Mouse (Mus musculus) liver, embryonic 15.5 days (tissue): Measurements from ENCODE around the gene Thoc5. TPM values are rescaled to one million over a fixed set of nuclear protein-coding genes. Genes with fewer than 3 reads are reported as not detected.

ENCODE experiments used
- ATAC-seq: fragments of 200-750 bp; cut with Nextera tagmentation; 2 replicates; pipeline ENCODE4 v1.8.0; 2017; ENCODE audit warnings: moderate number of reproducible peaks, mild to moderate bottlenecking, moderate library complexity; ENCODE audit not compliant: insufficient read depth
- H3K27ac ChIP-seq: fragments of 300-500 bp; sonication (generic); replicated peaks from 2 replicates; pipeline ENCODE4 v1.5.1; 2015; ENCODE audit warnings: mild to moderate bottlenecking, inconsistent platforms
- H3K27me3 ChIP-seq: fragments of 300-500 bp; sonication (generic); 2 replicates; pipeline ENCODE4 v1.6.1; 2015; ENCODE audit warnings: mild to moderate bottlenecking, inconsistent platforms
- H3K36me3 ChIP-seq: fragments of 300-500 bp; sonication (generic); replicated peaks from 2 replicates; pipeline ENCODE4 v1.6.1; 2015; ENCODE audit warnings: moderate library complexity, mild to moderate bottlenecking, inconsistent platforms
- H3K4me1 ChIP-seq: fragments of 300-500 bp; sonication (generic); replicated peaks from 2 replicates; pipeline ENCODE4 v1.6.1; 2015; ENCODE audit warnings: inconsistent platforms
- H3K4me2 ChIP-seq: fragments of 300-500 bp; sonication (generic); 2 replicates; pipeline ENCODE4 v1.6.1; 2015; ENCODE audit warnings: moderate library complexity, mild to moderate bottlenecking, inconsistent platforms
- H3K4me3 ChIP-seq: fragments of 300-500 bp; sonication (generic); replicated peaks from 2 replicates; pipeline ENCODE4 v1.5.1; 2015; ENCODE audit warnings: mild to moderate bottlenecking, inconsistent platforms
- H3K9ac ChIP-seq: fragments of 300-500 bp; sonication (generic); 2 replicates; pipeline ENCODE4 v1.6.1; 2015; ENCODE audit warnings: moderate library complexity, mild to moderate bottlenecking, inconsistent platforms
- H3K9me3 ChIP-seq: fragments of 300-500 bp; sonication (generic); replicated peaks from 2 replicates; pipeline ENCODE4 v1.6.1; 2016; ENCODE audit warnings: inconsistent platforms
- WGBS: fragments of 180-500 bp; shearing (Covaris S2); methylation state at CpG from one replicate; pipeline ENCODE4 v1.1.7; 2015; ENCODE audit warnings: mixed read lengths; ENCODE audit not compliant: insufficient replicate concordance; 5-methylcytosine and 5-hydroxymethylcytosine counted together
- polyA plus RNA-seq: library from polyadenylated mRNA; unstranded; fragments of >200 nt; fragmentation: Nextera tagmentation; extraction: Ambion mirVana; gene quantifications from 2 replicates; pipeline ENCODE4 v1.2.1, GENCODE M21; 2015

Gene Thoc5
- polyA plus RNA-seq, 1 experiment from 2014 or later, result 14.0 TPM

- ATAC-seq, result no peak
- 36% methylated on average over 10 of the region's 10 CpGs for WGBS
- H3K9ac ChIP-seq, result no peak overlapping the region
- no peak overlapping the region for H3K27ac ChIP-seq
- no peaks in the 10 kb centered on the region for H3K9me3 ChIP-seq
- no peaks in the 10 kb centered on the region; the same call in 1 of the 2 replicates for H3K27me3 ChIP-seq
- H3K4me2 ChIP-seq, result no peak overlapping the region
- H3K4me3 ChIP-seq, result no peak overlapping the region
- no peaks in the 10 kb centered on the region for H3K4me1 ChIP-seq
- no peaks in the 10 kb centered on the region for H3K36me3 ChIP-seq
Observed at GRCm38 (mm10) chr11:4865645-4866251, 29.4 kb upstream of the Thoc5 start.

- Histone ChIP-seq H3K4me2 (peak within 1 kb of the TSS; percentile 82), H3K9me3 (no peaks in the 10 kb centered on the region), H3K4me3 (peak within 1 kb of the TSS; percentile 64), H3K36me3 (0 out of 2 replicates have a peak, but pooled peaks cover 4% of the 10 kb centered on the region), H3K27me3 (no peaks in the 10 kb centered on the region), H3K27ac (peak within 1 kb of the TSS; percentile 67), H3K4me1 (peaks cover 21% of the 10 kb centered on the region), H3K9ac (peak within 1 kb of the TSS; percentile 25; the same call in 1 of the 2 replicates)
- 1% methylated on average over 30 of the region's 30 CpGs for WGBS
- ATAC-seq, result peak; percentile 68
Observed at GRCm38 (mm10) chr11:4873755-4874475, 21.2 kb upstream of the Thoc5 start, which contains the start of gene Nipsnap1. Gene Nipsnap1, plus strand, starts transcription at chr11:4873951.

- 11% methylated on average over 10 of the region's 10 CpGs for WGBS
- peaks cover 21% of the 10 kb centered on the region for H3K4me1 ChIP-seq
- H3K9me3 ChIP-seq, result no peaks in the 10 kb centered on the region
- 0 out of 2 replicates have a peak, but pooled peaks cover 4% of the 10 kb centered on the region for H3K36me3 ChIP-seq
- H3K27ac ChIP-seq, result peak overlapping the region; percentile 67
- ATAC-seq, result peak; percentile 84
- peak overlapping the region; percentile 82 for H3K4me2 ChIP-seq
- H3K4me3 ChIP-seq, result peak overlapping the region; percentile 64
- no peaks in the 10 kb centered on the region for H3K27me3 ChIP-seq
- peak overlapping the region; percentile 25; the same call in 1 of the 2 replicates for H3K9ac ChIP-seq
Observed at GRCm38 (mm10) chr11:4874551-4874950, 20.6 kb upstream of the Thoc5 start.

GRCm38 (mm10) chr11:4881087-4881486, 14.0 kb upstream of the Thoc5 start:
- Histone ChIP-seq H3K4me2 (no peak overlapping the region), H3K9me3 (no peaks in the 10 kb centered on the region), H3K4me1 (peaks cover 10% of the 10 kb centered on the region; the same call in 1 of the 2 replicates), H3K9ac (no peak overlapping the region), H3K4me3 (no peak overlapping the region), H3K36me3 (0 out of 2 replicates have a peak, but pooled peaks cover 7% of the 10 kb centered on the region), H3K27ac (no peak overlapping the region), H3K27me3 (no peaks in the 10 kb centered on the region)
- ATAC-seq, result no peak
- WGBS, result 59% methylated on average over 4 of the region's 4 CpGs

GRCm38 (mm10) chr11:4882892-4883627, 12.1 kb upstream of the Thoc5 start:
- H3K4me2 ChIP-seq, result peak overlapping the region; percentile 36
- WGBS, result 55% methylated on average over 14 of the region's 14 CpGs
- H3K4me3 ChIP-seq, result peak overlapping the region; percentile 23; the same call in 1 of the 2 replicates

GRCm38 (mm10) chr11:4885385-4885903, 9.7 kb upstream of the Thoc5 start:
- no peak overlapping the region for H3K4me2 ChIP-seq
- peaks cover 18% of the 10 kb centered on the region; the same call in 1 of the 2 replicates for H3K36me3 ChIP-seq
- no peaks in the 10 kb centered on the region for H3K9me3 ChIP-seq
- H3K27ac ChIP-seq, result no peak overlapping the region
- H3K9ac ChIP-seq, result no peak overlapping the region
- 41% methylated on average over 2 of the region's 2 CpGs for WGBS
- ATAC-seq, result no peak
- no peak overlapping the region for H3K4me3 ChIP-seq
- H3K27me3 ChIP-seq, result no peaks in the 10 kb centered on the region
- H3K4me1 ChIP-seq, result peaks cover 7% of the 10 kb centered on the region; the same call in 1 of the 2 replicates

More at GRCm38 (mm10) chr11:4882892-4883627, 12.1 kb upstream of the Thoc5 start:
- H3K36me3 ChIP-seq, result 0 out of 2 replicates have a peak, but pooled peaks cover 3% of the 10 kb centered on the region
- no peaks in the 10 kb centered on the region for H3K27me3 ChIP-seq
- H3K27ac ChIP-seq, result peak overlapping the region; percentile 66
- H3K9ac ChIP-seq, result no peak overlapping the region
- H3K4me1 ChIP-seq, result peaks cover 10% of the 10 kb centered on the region; the same call in 1 of the 2 replicates
- H3K9me3 ChIP-seq, result no peaks in the 10 kb centered on the region
- ATAC-seq, result peak; percentile 83

GRCm38 (mm10) chr11:4886987-4887386, 8.1 kb upstream of the Thoc5 start:
- no peak overlapping the region for H3K9ac ChIP-seq
- H3K27me3 ChIP-seq, result no peaks in the 10 kb centered on the region
- peaks cover 3% of the 10 kb centered on the region; the same call in 1 of the 2 replicates for H3K4me1 ChIP-seq
- WGBS, result 76% methylated on average over 3 of the region's 3 CpGs
- H3K9me3 ChIP-seq, result no peaks in the 10 kb centered on the region
- no peak overlapping the region for H3K4me2 ChIP-seq
- no peak for ATAC-seq
- H3K27ac ChIP-seq, result no peak overlapping the region
- H3K4me3 ChIP-seq, result no peak overlapping the region
- peaks cover 28% of the 10 kb centered on the region for H3K36me3 ChIP-seq

- H3K36me3 ChIP-seq, result peaks cover 38% of the 10 kb centered on the region
- WGBS, result 61% methylated on average over 5 of the region's 5 CpGs
Observed at GRCm38 (mm10) chr11:4900437-4900836, 5.3 kb downstream of the Thoc5 start.

GRCm38 (mm10) chr11:4901956-4902355, 6.8 kb downstream of the Thoc5 start:
- Histone ChIP-seq H3K9me3 (no peaks in the 10 kb centered on the region), H3K4me3 (no peak overlapping the region), H3K4me2 (no peak overlapping the region), H3K9ac (no peak overlapping the region), H3K27me3 (no peaks in the 10 kb centered on the region), H3K36me3 (peaks cover 44% of the 10 kb centered on the region), H3K4me1 (no peaks in the 10 kb centered on the region), H3K27ac (no peak overlapping the region)
- no peak for ATAC-seq
- 72% methylated on average over 6 of the region's 6 CpGs for WGBS

More at GRCm38 (mm10) chr11:4900437-4900836, 5.3 kb downstream of the Thoc5 start:
- Histone ChIP-seq H3K27me3 (no peaks in the 10 kb centered on the region), H3K4me3 (no peak overlapping the region), H3K4me2 (no peak overlapping the region), H3K9ac (no peak overlapping the region), H3K4me1 (peaks cover 8% of the 10 kb centered on the region), H3K9me3 (no peaks in the 10 kb centered on the region), H3K27ac (no peak overlapping the region)
- no peak for ATAC-seq

GRCm38 (mm10) chr11:4906231-4906630, 11.1 kb downstream of the Thoc5 start:
- no peak overlapping the region for H3K9ac ChIP-seq
- H3K27ac ChIP-seq, result no peak overlapping the region
- no peaks in the 10 kb centered on the region for H3K4me1 ChIP-seq
- 82% methylated on average over 6 of the region's 6 CpGs for WGBS
- H3K4me2 ChIP-seq, result no peak overlapping the region
- H3K27me3 ChIP-seq, result no peaks in the 10 kb centered on the region
- no peaks in the 10 kb centered on the region for H3K9me3 ChIP-seq
- H3K36me3 ChIP-seq, result peaks cover 53% of the 10 kb centered on the region
- ATAC-seq, result no peak
- no peak overlapping the region for H3K4me3 ChIP-seq
